Mouse (Mus musculus) CD4-positive, CD25-positive, alpha-beta regulatory T cell, adult 2 months (primary cell): ENCODE results near the gene Elob.
A peak's percentile ranks its signal among the peaks of the same experiment; 100 is the strongest.

Experiments used
- DNase-seq: peaks from one replicate; pipeline ENCODE4 v3.0.0-alpha.2; 2012; ENCODE audit warnings: low read depth, low spot score

Elob gene

DNA sequence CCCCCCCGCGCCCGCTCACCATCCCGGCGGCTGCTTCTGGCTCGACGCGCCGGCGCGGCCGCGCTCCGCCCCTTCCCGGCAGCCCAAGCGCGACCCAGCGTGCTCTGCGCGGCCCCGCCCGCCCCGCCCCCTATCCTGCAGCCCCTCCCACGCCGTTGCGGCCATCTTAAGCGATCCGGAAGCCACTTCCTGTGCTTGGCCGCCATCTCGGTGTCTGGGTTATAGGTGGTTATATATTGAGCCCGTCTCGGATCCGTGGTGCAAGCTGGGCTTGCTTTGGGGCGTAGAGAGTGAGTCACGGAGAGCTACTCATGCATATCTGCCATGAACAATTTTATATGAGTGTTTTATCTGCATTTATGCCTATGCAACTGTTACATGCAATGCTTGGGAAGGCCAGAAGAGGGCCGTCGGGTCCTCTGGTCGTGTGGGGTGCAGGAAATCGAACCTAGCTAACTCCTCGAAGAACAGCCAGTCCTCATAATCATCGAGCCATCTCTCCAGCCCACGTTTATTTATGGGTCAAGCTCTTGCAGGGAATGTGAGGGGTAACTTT lies at the start of gene Elob:
Gene Elob, minus strand, starts transcription at position 73 of the 556 bp plus-strand sequence.
- DNase-seq, result peak; percentile 95

DNA sequence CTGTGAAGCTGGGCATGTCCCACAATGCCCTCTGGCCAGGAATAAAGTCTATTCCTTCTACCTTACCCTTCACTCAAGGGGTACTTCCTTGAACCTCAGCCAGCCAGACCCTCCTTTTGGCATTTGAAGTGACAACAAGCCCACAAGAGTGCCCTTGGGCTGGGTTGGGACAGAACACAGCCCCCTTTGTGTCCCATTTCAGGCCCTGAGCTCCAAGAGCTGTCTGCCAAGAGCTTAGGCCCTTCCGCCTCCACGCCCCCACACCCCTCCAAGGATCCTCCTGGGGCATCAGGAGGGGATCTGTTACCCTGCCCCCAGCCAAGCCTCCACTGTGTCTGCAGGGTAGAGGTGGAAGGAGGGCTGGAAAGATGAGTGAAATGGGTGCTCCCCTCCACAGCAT lies 48.2 kb upstream of the Elob start:
- DNase-seq, result no peak

DNA sequence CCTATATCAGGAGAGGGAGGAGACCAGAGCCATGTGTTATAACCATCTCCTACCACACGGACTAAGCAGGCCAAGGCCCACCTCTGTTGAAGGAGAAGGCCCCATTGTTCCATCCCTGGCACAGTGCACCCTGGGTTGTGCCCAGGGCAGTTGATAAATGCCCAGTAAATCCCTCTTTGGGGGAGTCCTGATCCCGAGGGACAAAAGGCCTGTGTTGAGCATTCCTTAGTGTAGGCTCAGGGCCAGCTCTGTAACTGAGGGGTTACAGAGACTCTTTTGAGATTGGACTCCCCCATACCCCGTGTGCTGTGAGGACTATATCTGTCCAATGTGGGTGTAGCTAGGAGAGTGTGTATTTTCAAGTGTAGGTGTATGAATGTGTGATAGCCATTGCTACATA lies 47.8 kb upstream of the Elob start:
- DNase-seq, result no peak

DNA sequence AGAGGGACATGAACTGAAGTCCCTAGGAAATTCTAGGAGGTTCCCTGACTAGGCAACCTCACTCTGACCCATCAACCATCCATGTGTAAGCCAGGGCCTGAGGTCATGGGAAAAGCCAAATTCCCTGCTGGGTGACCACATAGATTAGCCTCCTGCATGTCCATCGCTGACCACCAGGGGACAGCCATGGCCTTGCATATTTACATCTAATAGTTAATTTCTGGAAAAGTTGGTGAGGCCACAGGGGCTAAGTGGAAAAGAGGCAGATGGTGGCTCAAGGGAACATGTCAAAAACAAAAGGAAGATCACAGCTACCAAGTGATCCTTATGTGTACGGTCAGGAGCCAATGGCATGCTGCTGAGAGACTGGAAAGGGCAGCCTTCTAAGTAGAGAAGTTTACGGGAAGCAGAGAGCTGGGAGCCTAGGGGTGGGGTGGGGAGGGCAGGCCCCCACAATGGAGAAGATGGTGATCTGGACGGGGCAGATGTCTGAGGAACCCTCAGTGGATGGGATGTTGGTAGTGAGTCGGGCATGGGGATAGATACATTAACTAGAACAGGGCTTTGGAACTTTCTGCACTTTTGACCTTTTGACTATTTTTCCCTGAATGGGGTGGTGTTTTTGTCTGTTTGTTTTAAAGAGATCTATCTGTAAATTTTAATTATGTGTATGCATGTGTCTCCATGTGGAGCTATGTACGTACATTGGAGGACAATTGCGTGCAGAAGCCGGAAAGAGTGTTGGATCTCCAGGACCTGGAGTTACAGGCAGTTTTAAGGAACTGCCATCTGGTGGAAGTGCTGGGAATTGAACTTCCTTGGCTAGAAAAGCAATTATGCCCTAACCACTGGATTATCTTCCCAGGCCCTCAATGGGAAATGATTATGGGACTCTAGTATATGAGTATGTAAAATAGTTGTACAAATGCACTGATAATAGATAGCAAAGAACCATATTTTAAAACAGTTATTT lies 45.2 kb upstream of the Elob start:
- DNase-seq, result peak; percentile 39

DNA sequence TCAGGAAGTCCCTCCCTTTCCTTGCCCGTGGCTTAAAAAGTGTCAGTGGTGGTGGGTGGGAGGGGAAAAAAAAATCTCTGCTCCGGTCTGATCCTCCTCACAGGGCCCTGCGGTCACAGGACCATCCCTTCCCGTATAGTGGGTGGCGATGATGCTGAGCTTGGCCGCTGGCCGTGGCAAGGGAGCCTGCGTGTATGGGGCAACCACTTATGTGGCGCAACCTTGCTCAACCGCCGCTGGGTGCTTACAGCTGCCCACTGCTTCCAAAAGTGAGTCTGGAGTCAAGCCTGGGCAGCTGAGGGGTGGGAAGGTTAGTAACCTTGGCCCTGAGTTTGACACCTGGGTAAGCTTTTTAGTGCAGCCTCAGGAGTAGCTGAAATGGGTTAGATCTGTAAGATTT lies 39.6 kb upstream of the Elob start:
- no peak for DNase-seq

DNA sequence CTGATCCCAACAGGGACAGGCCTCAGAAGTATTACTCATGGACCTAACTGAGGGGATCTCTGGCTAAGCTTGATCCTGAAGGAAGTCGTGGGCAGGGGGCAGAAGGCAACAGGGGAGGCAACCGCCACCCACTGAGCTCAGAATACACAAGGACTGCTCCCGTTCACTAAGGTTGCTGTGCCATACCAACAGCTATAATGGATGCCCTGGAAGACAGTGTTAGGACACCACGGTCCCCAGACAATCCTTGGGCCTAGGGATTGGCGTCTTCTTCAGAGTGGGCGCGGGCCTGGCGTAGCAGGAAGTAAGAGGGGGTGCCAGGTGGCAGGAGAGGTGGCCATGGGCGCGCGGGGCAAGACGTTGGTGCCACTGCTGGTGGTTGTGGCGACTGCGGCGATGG lies 38.8 kb upstream of the Elob start, which contains the start of gene Prss21:
Gene Prss21, plus strand, starts transcription at position 301 of the 400 bp plus-strand sequence.
- no peak for DNase-seq

DNA sequence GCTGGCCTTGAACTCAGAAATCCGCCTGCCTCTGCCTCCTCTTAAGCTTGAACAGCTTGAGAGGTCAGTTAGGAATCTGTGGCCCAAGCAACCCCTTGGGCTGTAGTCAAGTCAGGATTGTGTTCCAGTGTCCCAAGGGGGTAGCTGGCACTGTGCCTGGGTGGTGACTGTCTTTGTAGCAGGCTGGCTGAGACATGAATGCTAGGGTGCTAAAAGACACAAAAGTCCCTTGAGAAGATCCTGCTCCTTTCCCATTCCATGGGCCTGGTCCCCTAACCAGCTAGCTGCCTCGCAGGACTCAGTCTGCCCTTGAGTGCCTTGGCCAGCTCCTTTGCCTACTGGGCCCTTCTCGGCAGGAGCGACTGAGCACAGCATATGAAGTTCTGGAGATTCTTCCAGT lies 34.0 kb upstream of the Elob start:
- no peak for DNase-seq

DNA sequence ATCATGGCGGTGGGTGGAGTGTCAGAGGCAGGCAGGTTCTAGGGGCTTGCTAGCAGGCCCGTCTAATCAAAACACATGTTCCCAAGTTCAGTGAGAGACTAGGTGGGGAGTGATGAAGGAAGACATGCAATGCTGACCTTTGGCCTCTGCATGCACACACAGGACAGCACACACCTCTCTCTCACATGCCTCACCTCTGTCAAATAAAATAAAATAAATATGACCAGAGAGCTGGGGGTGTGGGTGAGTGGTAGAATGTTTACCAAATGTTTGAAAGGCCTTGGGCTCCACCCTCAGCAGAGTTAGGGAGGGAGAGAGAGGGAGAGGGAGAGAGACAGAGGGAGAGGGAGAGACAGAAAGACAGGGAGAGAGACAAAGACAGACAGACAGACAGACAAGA lies 29.0 kb upstream of the Elob start:
- DNase-seq, result no peak

DNA sequence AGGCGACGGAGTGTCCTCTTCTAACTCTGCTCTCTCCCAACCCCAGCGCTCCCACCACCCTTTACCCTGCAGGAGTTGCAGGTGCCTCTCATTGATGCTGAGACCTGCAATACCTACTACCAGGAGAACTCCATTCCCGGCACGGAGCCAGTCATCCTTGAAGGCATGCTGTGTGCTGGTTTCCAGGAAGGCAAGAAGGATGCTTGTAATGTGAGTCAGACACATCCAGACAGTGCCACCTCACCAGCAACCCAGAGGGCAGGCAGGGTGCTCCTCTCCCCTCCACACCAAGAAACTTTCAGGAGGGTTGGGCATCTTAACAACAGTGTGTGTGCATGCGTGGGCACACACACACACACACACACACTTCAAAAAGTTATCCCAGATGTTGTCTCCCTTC lies 28.3 kb upstream of the Elob start:
- DNase-seq, result no peak

DNA sequence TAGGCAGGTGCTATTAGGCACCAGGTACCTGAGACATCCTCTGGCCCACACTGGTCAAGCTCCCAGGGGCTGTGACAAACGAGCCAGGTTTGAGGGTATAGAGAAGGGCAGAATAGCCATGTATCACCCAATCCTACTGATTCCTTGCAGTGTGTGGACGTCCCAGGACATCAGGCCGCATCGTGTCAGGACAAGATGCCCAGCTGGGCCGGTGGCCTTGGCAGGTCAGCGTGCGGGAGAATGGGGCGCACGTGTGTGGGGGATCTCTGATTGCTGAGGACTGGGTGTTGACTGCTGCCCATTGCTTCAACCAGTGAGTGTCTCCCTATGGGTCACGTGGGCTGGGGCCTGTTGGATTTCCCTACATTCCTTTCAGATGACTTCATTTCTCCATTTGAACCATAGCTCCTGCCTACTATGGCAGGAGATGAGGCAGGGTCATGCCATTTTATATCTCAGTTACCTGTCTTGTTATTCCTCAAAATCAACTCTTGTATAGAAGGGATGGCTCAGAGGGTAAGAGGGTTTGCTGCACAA lies 25.4 kb upstream of the Elob start:
- no peak for DNase-seq

DNA sequence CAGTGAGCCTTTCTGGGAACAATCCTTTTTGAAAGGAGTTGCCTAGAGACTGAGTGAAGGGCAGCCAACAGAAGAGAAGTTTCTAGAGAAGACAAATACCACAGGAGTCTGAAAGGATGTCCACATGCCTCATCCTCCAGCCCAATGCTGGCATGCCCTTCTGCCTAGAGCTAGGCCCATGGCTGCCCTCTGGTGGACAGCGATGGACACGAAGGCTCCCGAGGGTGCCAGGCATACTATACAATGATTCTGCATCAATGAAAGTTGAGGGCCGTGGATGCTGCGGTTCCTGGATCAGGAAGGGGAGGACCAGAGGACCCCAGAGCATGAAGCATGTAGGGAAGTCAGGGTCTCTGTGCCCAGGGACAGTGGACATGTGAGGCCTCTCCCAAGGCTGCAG lies 24.4 kb upstream of the Elob start:
- peak; percentile 73 for DNase-seq

DNA sequence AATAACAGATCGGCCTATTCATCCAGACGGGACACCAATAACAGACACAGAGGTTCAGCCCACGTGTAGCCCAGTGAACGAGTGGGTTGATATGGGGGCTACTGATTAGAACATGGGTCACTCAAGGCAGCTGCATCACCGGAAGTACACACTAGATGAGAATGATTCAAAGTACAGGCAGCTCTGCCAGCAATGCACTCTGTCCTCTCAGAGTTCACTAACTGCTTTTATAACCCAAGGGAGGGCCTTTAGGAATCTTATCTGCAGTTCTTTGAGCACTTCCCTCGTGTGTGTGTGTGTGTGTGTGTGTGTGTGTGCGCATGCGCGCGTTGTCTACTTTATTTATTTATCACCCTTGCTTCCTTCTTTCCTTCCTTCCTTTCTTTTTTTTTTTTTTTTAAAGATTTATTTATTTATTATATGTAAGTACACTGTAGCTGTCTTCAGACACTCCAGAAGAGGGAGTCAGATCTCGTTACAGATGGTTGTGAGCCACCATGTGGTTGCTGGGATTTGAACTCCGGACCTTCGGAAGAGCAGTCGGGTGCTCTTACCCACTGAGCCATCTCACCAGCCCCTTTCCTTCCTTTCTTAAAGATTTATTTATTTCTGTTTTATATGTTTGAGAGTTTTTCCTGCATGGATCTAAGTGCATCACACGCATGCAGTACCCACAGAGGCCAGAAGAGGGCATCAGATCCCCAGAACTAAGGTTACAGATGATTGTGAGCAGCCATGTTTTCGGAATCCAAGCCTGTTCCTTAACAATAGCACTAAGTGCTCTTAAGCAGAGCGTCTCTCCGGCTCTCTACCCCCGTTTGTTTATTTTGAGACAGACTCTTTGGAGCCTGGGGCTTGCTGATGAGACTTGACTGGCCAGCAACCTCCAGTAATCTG lies 22.2 kb upstream of the Elob start:
- peak; percentile 81 for DNase-seq

DNA sequence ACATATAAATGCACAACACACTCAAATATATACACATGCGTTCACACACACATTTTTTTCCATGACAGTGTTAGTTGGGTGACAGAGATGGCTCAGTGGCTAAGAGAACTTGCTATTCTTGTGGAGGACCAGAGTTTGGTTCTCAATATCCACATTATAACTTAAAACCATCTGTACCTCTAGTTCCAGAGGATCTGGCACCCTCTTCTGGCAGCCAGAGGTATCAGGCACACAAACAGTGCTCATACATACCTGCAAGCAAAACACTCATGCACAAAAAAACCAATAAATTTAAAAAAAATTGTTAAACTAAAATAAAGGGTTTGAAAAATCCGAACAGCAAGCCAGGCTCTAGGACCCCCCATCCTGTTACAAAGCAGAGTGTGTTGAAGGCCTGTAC lies 21.1 kb upstream of the Elob start:
- DNase-seq, result peak; percentile 35

DNA sequence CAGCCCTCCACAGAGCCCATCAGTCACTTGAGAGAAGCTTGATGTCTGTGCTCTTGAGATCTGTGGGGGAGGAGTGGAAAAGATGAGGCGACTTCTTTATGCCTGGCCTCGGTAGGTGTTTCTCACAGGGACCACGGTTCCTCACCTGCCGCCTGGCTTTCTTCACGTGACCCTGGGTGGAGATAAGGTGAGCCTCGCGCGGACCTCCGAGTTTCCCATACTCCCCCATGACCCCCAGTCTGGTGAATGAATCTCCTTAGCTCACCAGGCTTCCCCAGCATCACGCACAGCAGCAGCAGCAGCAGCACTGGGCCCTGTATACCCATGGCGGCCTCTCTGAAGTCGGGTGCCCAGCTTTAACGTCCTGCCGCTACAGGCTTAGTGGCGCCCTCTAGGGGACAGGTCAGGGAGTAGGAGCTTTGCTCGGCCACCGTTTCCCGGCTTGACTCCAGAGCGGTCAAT lies 14.9 kb upstream of the Elob start, which contains the start of the genes Prss32 and Prss41:
Gene Prss32, plus strand, starts transcription at position 44 of the 462 bp plus-strand sequence.
Gene Prss41, minus strand, starts transcription at position 361 of the 462 bp plus-strand sequence.
- peak; percentile 86 for DNase-seq

DNA sequence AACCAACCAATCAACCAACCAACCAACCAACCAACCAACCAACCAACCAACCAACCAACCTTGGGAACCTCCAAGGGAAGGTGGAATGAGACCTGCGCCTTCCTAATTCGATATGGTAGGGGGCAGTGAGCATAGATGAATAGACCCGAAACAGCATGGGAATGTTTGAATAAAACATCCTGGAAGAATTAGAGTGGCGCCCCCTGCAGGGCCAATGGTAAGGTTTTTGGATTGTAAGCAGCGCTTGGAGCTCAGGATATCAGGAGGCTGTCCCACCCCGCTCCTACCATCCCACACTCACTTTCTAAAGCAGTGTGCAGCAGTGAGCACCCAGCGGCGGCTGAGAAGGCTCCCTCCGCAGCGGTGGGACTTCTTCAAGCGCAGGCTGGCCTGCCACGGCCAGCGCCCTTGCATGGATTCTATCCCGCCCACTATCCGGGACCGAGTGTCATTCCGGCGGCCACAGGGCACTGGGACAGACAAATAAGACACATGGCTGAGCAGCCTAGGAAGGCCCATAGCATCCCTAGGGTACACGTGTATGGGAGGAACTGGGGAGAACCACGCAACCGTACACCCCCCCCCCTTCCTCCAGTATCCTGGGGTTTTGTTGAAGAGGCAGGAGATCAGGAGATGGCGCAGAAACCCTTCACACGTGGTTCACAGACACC lies 14.3 kb upstream of the Elob start:
- DNase-seq, result peak; percentile 58

DNA sequence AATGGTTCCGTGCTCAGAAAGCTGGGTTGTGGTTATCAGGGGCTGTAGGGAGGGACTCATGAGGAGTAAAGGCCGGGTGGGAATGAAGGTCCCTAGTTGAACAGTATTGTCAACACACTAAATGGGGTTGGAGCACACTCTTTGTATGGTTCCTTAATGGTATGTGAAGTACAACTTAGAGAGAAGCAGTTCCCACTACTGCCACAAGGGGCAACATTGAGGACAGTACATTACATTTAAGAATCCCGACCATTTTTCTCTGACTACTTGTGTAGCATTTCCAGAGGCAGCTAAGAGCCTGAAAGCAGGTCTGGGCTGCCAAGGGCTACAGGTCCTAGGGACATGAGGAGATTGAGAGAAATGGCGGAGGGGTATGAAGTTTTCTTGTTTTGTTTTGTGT lies 12.2 kb upstream of the Elob start:
- DNase-seq, result peak; percentile 87

DNA sequence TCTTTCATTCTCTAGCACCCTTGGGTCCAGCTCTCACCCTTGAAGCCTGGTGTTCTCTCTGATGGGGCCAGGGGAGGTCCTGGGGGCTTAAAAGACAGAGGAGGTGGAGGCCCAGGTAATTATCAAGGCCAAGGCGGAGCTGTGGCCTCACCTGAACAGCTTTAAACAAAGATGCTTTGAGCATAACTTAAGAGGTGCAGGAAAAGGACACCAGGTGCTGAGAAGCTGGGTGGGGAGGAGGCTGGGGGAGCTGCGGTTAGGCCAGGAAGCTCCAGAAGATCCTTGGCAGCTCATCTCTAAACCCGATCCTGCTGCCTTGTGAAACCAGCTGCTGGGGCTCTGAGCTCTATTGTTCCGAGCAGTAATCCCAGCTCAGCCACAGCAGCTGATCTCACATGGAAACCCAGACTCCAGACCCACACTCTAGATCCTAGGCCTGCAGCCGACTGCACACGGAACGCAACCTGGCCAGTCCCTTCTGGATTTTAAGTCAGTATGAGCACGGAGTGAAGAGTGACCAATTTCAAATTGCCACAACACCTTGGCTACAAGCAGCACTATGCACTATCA lies 7.2 kb upstream of the Elob start, which contains the start of gene Prss33:
Gene Prss33, minus strand, starts transcription at position 51 of the 570 bp plus-strand sequence.
- no peak for DNase-seq

DNA sequence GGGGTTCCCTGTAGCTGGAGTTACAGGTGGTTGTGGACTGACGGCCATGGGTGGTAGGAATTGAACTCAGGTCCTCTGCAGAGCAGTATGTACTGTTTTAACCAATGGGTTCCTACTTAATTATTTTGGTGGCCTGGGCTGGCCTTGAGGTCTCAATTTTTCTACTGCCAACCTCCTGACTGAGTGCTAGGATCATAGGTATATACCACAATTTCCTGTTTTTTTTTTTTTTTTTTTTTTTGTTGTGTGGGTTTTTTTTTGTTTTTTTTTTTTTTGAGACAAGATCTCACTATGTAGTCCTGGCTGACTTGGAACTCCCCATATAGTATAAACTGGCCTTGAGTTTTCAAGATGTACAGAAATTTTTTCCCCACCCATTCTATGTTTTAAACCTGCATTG lies 2.3 kb upstream of the Elob start:
- DNase-seq, result no peak

DNA sequence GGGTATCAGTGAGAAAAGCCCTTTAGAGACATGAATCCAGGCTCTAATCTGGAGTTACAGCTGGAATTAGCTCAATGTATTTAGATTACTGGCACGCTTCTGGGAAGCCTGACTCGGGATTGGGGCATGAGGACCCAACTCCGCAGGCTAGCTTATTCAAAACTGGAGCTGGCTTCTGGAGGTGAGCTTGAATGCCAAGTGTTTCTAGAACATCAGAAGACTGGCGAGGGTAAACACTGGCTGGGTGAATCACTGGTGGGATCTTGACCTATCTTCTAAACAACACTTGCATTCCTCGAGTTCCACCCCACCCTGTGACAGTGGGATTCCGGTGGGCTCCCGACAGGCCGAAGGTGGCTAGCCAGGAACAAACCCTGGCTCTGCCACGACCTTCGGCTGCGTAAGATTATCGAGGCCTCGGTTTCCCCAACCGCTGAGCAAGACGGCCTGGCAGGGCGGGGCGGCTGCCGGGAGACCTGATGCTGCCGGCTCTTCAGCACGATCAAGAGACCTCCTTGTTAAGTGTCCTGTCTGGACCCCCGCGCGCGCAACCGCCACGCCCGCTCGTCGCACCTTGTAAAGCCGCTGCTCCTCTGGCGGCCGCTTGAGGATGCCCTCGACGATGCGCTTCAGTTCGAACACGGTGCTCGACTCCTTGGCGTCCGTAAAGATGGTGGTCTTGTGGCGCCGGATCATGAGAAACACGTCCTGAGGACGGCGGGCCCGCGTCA lies 500 bp downstream of the Elob start:
- DNase-seq, result peak; percentile 78

DNA sequence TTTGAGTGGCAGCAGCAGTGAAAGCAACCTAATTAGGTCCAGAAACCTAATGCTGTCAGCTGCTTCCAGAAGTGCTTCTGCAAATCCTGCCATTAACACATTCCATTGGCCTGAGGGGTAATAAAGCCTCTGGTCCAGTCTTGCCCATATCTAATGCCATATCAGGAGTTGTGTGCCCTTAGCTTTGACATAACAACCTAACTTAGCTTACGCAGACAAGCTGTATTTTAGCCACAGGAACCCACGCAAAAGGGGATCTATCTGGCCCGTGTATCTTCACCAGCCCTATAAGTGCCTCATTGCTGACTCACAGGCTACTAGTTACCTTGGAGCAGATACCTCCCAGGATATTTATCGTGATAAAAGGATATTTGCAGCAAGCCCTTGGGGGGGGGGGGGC lies 3.3 kb downstream of the Elob start:
- no peak for DNase-seq
